7 mouse cellular contexts compared by ENCODE assay signal in genomic region chr6:103511972-103512565, GRCm38 (mm10). TPM values are rescaled to one million over a fixed set of nuclear protein-coding genes. Genes with fewer than 3 reads are reported as not detected.
DNase-seq lines count a peak whose midpoint lies in the region; ATAC-seq and TF ChIP-seq lines count a peak whose summit lies in the region.

No protein-coding gene starts in this region.

- no peaks in the 10 kb centered on the region for H3K4me1 ChIP-seq in embryonic fibroblast, embryonic 13.5 days (ENCODE audit: control insufficient read depth, insufficient read depth, low read length)
- peaks cover 6% of the 10 kb centered on the region; the same call in 1 of the 2 replicates for H3K4me1 ChIP-seq in intestine, embryonic 16.5 days (ENCODE audit: control insufficient read depth, insufficient read depth, low read length)

- H3K9me3 ChIP-seq in intestine, embryonic 16.5 days (ENCODE audit: control insufficient read depth, low read length), result no peaks in the 10 kb centered on the region

- H3K4me3 ChIP-seq in embryonic fibroblast, embryonic 13.5 days (ENCODE audit: insufficient read depth, low read length), result peak overlapping the region; percentile 12
- H3K4me3 ChIP-seq in intestine, embryonic 16.5 days (ENCODE audit: low read length), result peak overlapping the region; percentile 40

- peaks cover 17% of the 10 kb centered on the region for H3K27me3 ChIP-seq in intestine, embryonic 16.5 days (replicated peaks; ENCODE audit: control insufficient read depth, insufficient read depth, low read length)

- H3K9ac ChIP-seq in intestine, embryonic 16.5 days (ENCODE audit: low read depth, low read length), result no peak overlapping the region

- intact Hi-C loops in left cerebral cortex, postnatal 36 days (cut with DNase I), result loop anchor here (5.0 kb wide), 2 partner anchors 170 to 205 kb away; no protein-coding TSS in a partner anchor

- under 1% methylated on average over 29 of the region's 29 CpGs for WGBS in intestine, embryonic 16.5 days

- peak; percentile 79 for ATAC-seq in intestine, embryonic 16.5 days

- no peak for TF ChIP-seq CTCF in embryonic fibroblast, embryonic 13.5 days (IDR thresholded peaks at IDR 0.05; ENCODE audit: borderline replicate concordance, insufficient read depth, low read length)

- TF ChIP-seq POLR2A in embryonic fibroblast, embryonic 13.5 days (IDR thresholded peaks at IDR 0.05; ENCODE audit: low read depth, low read length), result no peak

- no peak overlapping the region for H3K27ac ChIP-seq in embryonic fibroblast, embryonic 13.5 days (ENCODE audit: insufficient read depth, low read length)
- no peak overlapping the region for H3K27ac ChIP-seq in intestine, embryonic 16.5 days (ENCODE audit: low read length)

- H3K36me3 ChIP-seq in intestine, embryonic 16.5 days (ENCODE audit: control insufficient read depth, insufficient read depth, low read length), result no peaks in the 10 kb centered on the region

- peak overlapping the region; percentile 50 for H3K4me2 ChIP-seq in intestine, embryonic 16.5 days (ENCODE audit: low read depth, low read length)

- DNase-seq in R1 (ENCODE audit: low read depth, low spot score), result peak; percentile 63
- DNase-seq in brain, adult 2 months (ENCODE audit: low read depth, low spot score), result peak; percentile 96
- peak; percentile 81 to 83 for DNase-seq in left cerebral cortex, postnatal 36 days (ENCODE audit: low spot score in 2 of 2)
- peak; percentile 78 for DNase-seq in naive thymus-derived CD4-positive, alpha-beta T cell, adult 2 months (ENCODE audit: low read depth)
- peak; percentile 14 to 34 for DNase-seq in thymus, postnatal 10 days (ENCODE audit: low spot score in 2 of 2)

RNA-seq across cellular contexts. Expression of gene Chl1, which starts 1.7 kb away (rescaled TPM):
- polyA plus RNA-seq in embryonic fibroblast, embryonic 13.5 days (2011; ENCODE audit: insufficient read length, low read depth, missing spikeins), result 1.5 and 5.7 TPM in 2 replicates
- 2.7 and 3.1 TPM in 2 replicates for polyA plus RNA-seq in intestine, embryonic 16.5 days (2015; fragmentation: Nextera tagmentation; extraction: Ambion mirVana)
- total RNA-seq in left cerebral cortex, postnatal 36 days (2021), result 100 to 1,000 TPM; 114 to 125 TPM

Comparison
In these comparisons a context has a peak if more than half of its experiments do, and no peak if none do; other contexts are left out.
1. DNase-seq: peak in every context shown above with its lines; median percentile 96 in brain, adult 2 months; 82 in left cerebral cortex, postnatal 36 days; 78 in naive thymus-derived CD4-positive, alpha-beta T cell, adult 2 months; 63 in R1; 24 in thymus, postnatal 10 days.